Mouse (Mus musculus) lung, postnatal 0 days (tissue): ENCODE measurements at regions not wholly inside any gene's neighbourhood (a gene's known extent, or its start where the extent isn't known, plus 50 kb on each side); places are given as distances from the start of the nearest gene placed in this dataset.

Source experiments
- CTCF ChIP-seq: IDR thresholded peaks from 2 replicates; pipeline ENCODE4 v1.5.1; 2016; ENCODE audit warnings: antibody characterized with exemption, mild to moderate bottlenecking
- EP300 ChIP-seq: IDR thresholded peaks from 2 replicates; pipeline ENCODE4 v1.6.1; 2016; ENCODE audit warnings: antibody characterized with exemption, mild to moderate bottlenecking, control low read depth

DNA sequence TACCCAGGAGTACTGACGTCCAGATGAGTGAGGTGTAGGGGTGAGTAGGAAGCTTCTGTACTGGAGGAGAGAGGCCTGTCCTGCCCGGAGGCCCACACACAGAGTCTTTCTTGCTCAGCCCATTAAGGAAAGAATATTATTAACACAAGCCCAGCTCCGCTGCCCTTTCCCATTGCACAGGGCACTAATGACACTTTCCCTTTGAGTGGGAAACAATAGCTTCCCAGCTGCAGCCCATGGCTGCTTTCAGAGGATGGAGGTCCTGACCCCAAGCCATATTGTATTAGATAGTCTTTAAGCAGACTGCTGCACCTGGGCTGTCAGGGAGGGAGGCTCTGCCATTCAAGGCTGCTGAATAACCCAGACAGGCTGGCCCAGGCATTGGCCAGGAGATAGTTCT lies 64.6 kb upstream of the Hpcal1 start:
- TF ChIP-seq CTCF = no peak
- no peak for TF ChIP-seq EP300
